Mouse (Mus musculus): ENCODE measurements around the gene Zap70.

Zap70 gene

GRCm38 (mm10) chr1:36830913-36831866 lies 69.6 kb downstream of the Zap70 start:
- in situ Hi-C loops (cut with MboI, MseI) = no loop called here
